Comparison of ENCODE assay signal across 17 mouse cellular contexts in the genomic region with DNA sequence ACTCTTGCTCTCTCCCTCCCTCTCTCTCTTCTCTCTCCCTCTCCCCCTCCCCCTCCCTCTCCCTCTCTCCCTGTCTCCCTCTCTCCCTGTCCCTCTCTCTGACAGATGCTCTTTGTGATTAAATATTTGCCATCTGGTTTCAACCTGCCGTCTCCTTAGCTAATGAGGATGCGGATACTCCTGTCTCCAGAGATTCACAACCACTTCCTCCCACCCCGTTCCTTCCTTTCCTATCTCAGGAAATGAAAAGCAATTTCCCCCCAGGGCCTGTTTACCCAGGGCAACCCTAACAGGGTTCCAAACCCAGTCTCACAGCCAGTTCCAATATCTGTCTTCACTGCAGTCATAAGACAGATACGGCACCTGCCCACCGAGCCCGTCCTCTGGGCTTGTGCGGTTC. TPM values are rescaled to one million over a fixed set of nuclear protein-coding genes. Genes with fewer than 3 reads are reported as not detected.
DNase-seq lines count a peak whose midpoint lies in the region; ATAC-seq and TF ChIP-seq lines count a peak whose summit lies in the region.
"Had no signal": no experiment of that assay in that cellular context is flagged by ENCODE, and none has a peak within 500 bp of the region (broad histone marks: within the 10 kb centered on the region; RNA-seq: fewer than 3 reads in every experiment).

No protein-coding gene starts in this region.

- no peaks in the 10 kb centered on the region for H3K9me3 ChIP-seq in forebrain, embryonic 12.5 days
- no peaks in the 10 kb centered on the region for H3K9me3 ChIP-seq in forebrain, embryonic 11.5 days (ENCODE audit: control insufficient read depth, low read length)
- no peaks in the 10 kb centered on the region for H3K9me3 ChIP-seq in midbrain, embryonic 11.5 days (ENCODE audit: control insufficient read depth, low read length)
- H3K9me3 ChIP-seq in midbrain, embryonic 10.5 days (replicated peaks) = no peaks in the 10 kb centered on the region
- no peaks in the 10 kb centered on the region for H3K9me3 ChIP-seq in hindbrain, embryonic 12.5 days (replicated peaks)
- no peaks in the 10 kb centered on the region for H3K9me3 ChIP-seq in midbrain, postnatal 0 days (ENCODE audit: low read length)
- H3K9me3 ChIP-seq: embryonic facial prominence, embryonic 15.5 days; limb, embryonic 13.5 days; megakaryocyte, embryonic 14.5 days had no signal

- no peak overlapping the region for H3K9ac ChIP-seq in forebrain, embryonic 12.5 days
- H3K9ac ChIP-seq in forebrain, embryonic 11.5 days (ENCODE audit: low read length) = no peak overlapping the region
- no peak overlapping the region for H3K9ac ChIP-seq in midbrain, embryonic 11.5 days (ENCODE audit: low read length)
- no peak overlapping the region for H3K9ac ChIP-seq in hindbrain, embryonic 12.5 days
- no peak overlapping the region for H3K9ac ChIP-seq in midbrain, postnatal 0 days (replicated peaks; ENCODE audit: low read length, poor library complexity, severe bottlenecking)
- H3K9ac ChIP-seq: embryonic facial prominence, embryonic 15.5 days; limb, embryonic 13.5 days had no signal

- H3K36me3 ChIP-seq in forebrain, embryonic 12.5 days (replicated peaks) = no peaks in the 10 kb centered on the region
- no peaks in the 10 kb centered on the region for H3K36me3 ChIP-seq in forebrain, embryonic 11.5 days (ENCODE audit: control insufficient read depth, insufficient read depth, low read length)
- H3K36me3 ChIP-seq in midbrain, embryonic 11.5 days (ENCODE audit: control insufficient read depth, insufficient read depth, low read length) = no peaks in the 10 kb centered on the region
- no peaks in the 10 kb centered on the region for H3K36me3 ChIP-seq in midbrain, embryonic 10.5 days
- no peaks in the 10 kb centered on the region for H3K36me3 ChIP-seq in hindbrain, embryonic 12.5 days
- no peaks in the 10 kb centered on the region for H3K36me3 ChIP-seq in midbrain, postnatal 0 days (ENCODE audit: insufficient read depth, low read length)
- H3K36me3 ChIP-seq: embryonic facial prominence, embryonic 15.5 days; limb, embryonic 13.5 days had no signal

- H3K4me1 ChIP-seq in forebrain, embryonic 12.5 days = no peaks in the 10 kb centered on the region; the same call in 1 of the 2 replicates
- H3K4me1 ChIP-seq in forebrain, embryonic 11.5 days (replicated peaks; ENCODE audit: control insufficient read depth, insufficient read depth, low read length) = no peaks in the 10 kb centered on the region
- no peaks in the 10 kb centered on the region for H3K4me1 ChIP-seq in midbrain, embryonic 11.5 days (ENCODE audit: control insufficient read depth, insufficient read depth, low read length)
- peaks cover 4% of the 10 kb centered on the region; the same call in 1 of the 2 replicates for H3K4me1 ChIP-seq in midbrain, embryonic 10.5 days
- H3K4me1 ChIP-seq in hindbrain, embryonic 12.5 days = peaks cover 6% of the 10 kb centered on the region; the same call in 1 of the 2 replicates
- no peaks in the 10 kb centered on the region for H3K4me1 ChIP-seq in midbrain, postnatal 0 days (ENCODE audit: insufficient read depth, low read length)
- H3K4me1 ChIP-seq: embryonic facial prominence, embryonic 15.5 days; limb, embryonic 13.5 days had no signal

- WGBS in forebrain, embryonic 12.5 days = 63% methylated on average over 7 of the region's 7 CpGs
- 68% methylated on average over 7 of the region's 7 CpGs for WGBS in forebrain, embryonic 11.5 days
- WGBS in midbrain, embryonic 11.5 days = 78% methylated on average over 7 of the region's 7 CpGs
- 76% methylated on average over 7 of the region's 7 CpGs for WGBS in midbrain, embryonic 10.5 days
- 48% methylated on average over 7 of the region's 7 CpGs for WGBS in hindbrain, embryonic 12.5 days
- WGBS in midbrain, postnatal 0 days = 30% methylated on average over 7 of the region's 7 CpGs

- TF ChIP-seq CTCF in midbrain, postnatal 0 days (IDR thresholded peaks at IDR 0.05) = no peak

- no peak overlapping the region for H3K4me2 ChIP-seq in forebrain, embryonic 12.5 days
- H3K4me2 ChIP-seq in forebrain, embryonic 11.5 days (ENCODE audit: low read depth, low read length, severe bottlenecking) = no peak overlapping the region
- no peak overlapping the region for H3K4me2 ChIP-seq in midbrain, embryonic 11.5 days
- H3K4me2 ChIP-seq in hindbrain, embryonic 12.5 days (replicated peaks) = no peak overlapping the region
- no peak overlapping the region for H3K4me2 ChIP-seq in midbrain, postnatal 0 days (ENCODE audit: low read depth, low read length, poor library complexity, severe bottlenecking)
- H3K4me2 ChIP-seq: embryonic facial prominence, embryonic 15.5 days; limb, embryonic 13.5 days had no signal

- H3K27me3 ChIP-seq in forebrain, embryonic 12.5 days = no peaks in the 10 kb centered on the region; the same call in 1 of the 2 replicates
- H3K27me3 ChIP-seq in forebrain, embryonic 11.5 days (ENCODE audit: control insufficient read depth, insufficient read depth, low read length) = no peaks in the 10 kb centered on the region
- H3K27me3 ChIP-seq in midbrain, embryonic 11.5 days (ENCODE audit: control insufficient read depth, insufficient read depth, low read length) = peaks cover 16% of the 10 kb centered on the region
- peaks cover 100% of the 10 kb centered on the region for H3K27me3 ChIP-seq in midbrain, embryonic 10.5 days (ENCODE audit: low read depth, poor library complexity, severe bottlenecking)
- no peaks in the 10 kb centered on the region for H3K27me3 ChIP-seq in hindbrain, embryonic 12.5 days
- 0 out of 2 replicates have a peak, but pooled peaks cover 4% of the 10 kb centered on the region for H3K27me3 ChIP-seq in midbrain, postnatal 0 days (ENCODE audit: insufficient read depth, low read length)

- ATAC-seq in forebrain, embryonic 12.5 days (ENCODE audit: low FRiP score) = peak; percentile 17; the same call in 1 of the 2 replicates
- ATAC-seq in forebrain, embryonic 11.5 days (replicated peaks; ENCODE audit: low FRiP score) = no peak
- ATAC-seq in midbrain, embryonic 11.5 days (ENCODE audit: low FRiP score) = 0 out of 2 replicates have a peak, but pooled peaks have one; percentile 30
- peak; percentile 65 for ATAC-seq in hindbrain, embryonic 12.5 days (ENCODE audit: low FRiP score)
- no peak for ATAC-seq in midbrain, postnatal 0 days (ENCODE audit: low FRiP score)

- no peak overlapping the region for H3K4me3 ChIP-seq in forebrain, embryonic 12.5 days (replicated peaks)
- H3K4me3 ChIP-seq in forebrain, embryonic 11.5 days (ENCODE audit: low read depth, low read length) = no peak overlapping the region
- H3K4me3 ChIP-seq in midbrain, embryonic 11.5 days (ENCODE audit: low read depth, low read length) = no peak overlapping the region
- H3K4me3 ChIP-seq in midbrain, embryonic 10.5 days = no peak overlapping the region
- H3K4me3 ChIP-seq in hindbrain, embryonic 12.5 days = no peak overlapping the region
- H3K4me3 ChIP-seq in midbrain, postnatal 0 days (ENCODE audit: low read depth, low read length) = no peak overlapping the region
- H3K4me3 ChIP-seq: embryonic facial prominence, embryonic 15.5 days; left cerebral cortex, adult 2 months; limb, embryonic 13.5 days; megakaryocyte, embryonic 14.5 days had no signal

- no peak overlapping the region for H3K27ac ChIP-seq in forebrain, embryonic 12.5 days
- H3K27ac ChIP-seq in forebrain, embryonic 11.5 days (ENCODE audit: low read depth, low read length) = no peak overlapping the region
- no peak overlapping the region for H3K27ac ChIP-seq in midbrain, embryonic 11.5 days (ENCODE audit: low read depth, low read length)
- H3K27ac ChIP-seq in midbrain, embryonic 10.5 days (replicated peaks) = no peak overlapping the region
- no peak overlapping the region for H3K27ac ChIP-seq in hindbrain, embryonic 12.5 days
- H3K27ac ChIP-seq in midbrain, postnatal 0 days (ENCODE audit: low read depth, low read length) = no peak overlapping the region
- H3K27ac ChIP-seq: embryonic facial prominence, embryonic 15.5 days; left cerebral cortex, adult 2 months; limb, embryonic 13.5 days had no signal

- DNase-seq in forebrain, embryonic 11.5 days (ENCODE audit: low spot score) = no peak
- DNase-seq in midbrain, embryonic 11.5 days (ENCODE audit: low spot score, missing footprints) = no peak
- DNase-seq in midbrain, embryonic 10.5 days (ENCODE audit: low spot score) = no peak
- peak; percentile 33 for DNase-seq in midbrain, postnatal 0 days (ENCODE audit: low spot score)
- DNase-seq in adrenal gland, postnatal 4 days (ENCODE audit: low spot score in 2 of 2) = no peak
- no peak for DNase-seq in thymus, postnatal 25 days
- DNase-seq: adrenal gland, adult 2 months; cerebellum, postnatal 25 days; kidney, adult 11 months; lung, adult 2 months; right cerebral cortex, postnatal 14 days had no signal

RNA-seq across cellular contexts. Expression of a gene that starts 31.0 kb away (rescaled TPM):
- 7.1 and 10.8 TPM in 2 replicates for polyA plus RNA-seq in forebrain, embryonic 12.5 days (2016; fragmentation: Nextera tagmentation; extraction: Ambion mirVana)
- polyA plus RNA-seq in forebrain, embryonic 11.5 days (2014; fragmentation: Nextera tagmentation; extraction: Ambion mirVana) = 9.4 and 10.0 TPM in 2 replicates
- polyA plus RNA-seq in midbrain, embryonic 11.5 days (2014; fragmentation: Nextera tagmentation; extraction: Ambion mirVana) = 5.0 and 5.5 TPM in 2 replicates
- 4.9 and 6.0 TPM in 2 replicates for polyA plus RNA-seq in midbrain, embryonic 10.5 days (2016; fragmentation: Nextera tagmentation; extraction: Ambion mirVana)
- 14.6 and 17.9 TPM in 2 replicates for polyA plus RNA-seq in hindbrain, embryonic 12.5 days (2016; fragmentation: Nextera tagmentation; extraction: Ambion mirVana)
- total RNA-seq in midbrain, postnatal 0 days (2014; rRNA removed) = 27.8 and 33.7 TPM in 2 replicates
- polyA plus RNA-seq in midbrain, postnatal 0 days (2015; fragmentation: Nextera tagmentation; extraction: Ambion mirVana) = 2.1 and 2.2 TPM in 2 replicates
- total RNA-seq in adrenal gland, postnatal 4 days (2021) = 100 to 1,000 TPM; 165 to 175 TPM

Comparison
In these comparisons a context has a peak if more than half of its experiments do, and no peak if none do; other contexts are left out.
1. ATAC-seq: peak in forebrain, embryonic 12.5 days (single experiment), midbrain, embryonic 11.5 days (single experiment) and hindbrain, embryonic 12.5 days (single experiment); none in forebrain, embryonic 11.5 days (single experiment) and midbrain, postnatal 0 days (single experiment).